Mouse (Mus musculus) liver, embryonic 16.5 days (tissue): ENCODE measurements around the gene C2cd2l. TPM values are rescaled to one million over a fixed set of nuclear protein-coding genes. Genes with fewer than 3 reads are reported as not detected.
"Not testable (repeated sequence)": the region's sequence is repeated elsewhere in the genome, so short reads cannot be mapped to it uniquely, and the experiment has no call there.

Experiments used
- ATAC-seq: fragments of 200-750 bp; cut with Nextera tagmentation; 2 replicates; pipeline ENCODE4 v1.8.0; 2017; ENCODE audit warnings: low read depth, mild to moderate bottlenecking, moderate number of reproducible peaks, moderate library complexity
- H3K27ac ChIP-seq: fragments of 300-500 bp; sonication (generic); 2 replicates; pipeline ENCODE4 v1.5.1; 2014; ENCODE audit warnings: mild to moderate bottlenecking, low read length
- H3K27me3 ChIP-seq: fragments of 300-500 bp; sonication (generic); 2 replicates; pipeline ENCODE4 v1.6.1; 2014; ENCODE audit warnings: low read depth, low read length, mixed read lengths; ENCODE audit not compliant: control insufficient read depth, insufficient read depth
- H3K36me3 ChIP-seq: fragments of 300-500 bp; sonication (generic); 2 replicates; pipeline ENCODE4 v1.6.1; 2014; ENCODE audit warnings: mild to moderate bottlenecking; ENCODE audit not compliant: control insufficient read depth, insufficient read depth
- H3K4me1 ChIP-seq: fragments of 300-500 bp; sonication (generic); 2 replicates; pipeline ENCODE4 v1.6.1; 2014; ENCODE audit warnings: low read depth, low read length, mixed read lengths; ENCODE audit not compliant: control insufficient read depth
- H3K4me2 ChIP-seq: fragments of 300-500 bp; sonication (generic); 2 replicates; pipeline ENCODE4 v1.6.1; 2014; ENCODE audit warnings: low read depth, low read length, mixed read lengths
- H3K4me3 ChIP-seq: fragments of 300-500 bp; sonication (generic); 2 replicates; pipeline ENCODE4 v1.5.1; 2014; ENCODE audit warnings: low read depth, mild to moderate bottlenecking, low read length
- H3K9ac ChIP-seq: fragments of 300-500 bp; sonication (generic); 2 replicates; pipeline ENCODE4 v1.6.1; 2014; ENCODE audit warnings: low read depth, low read length
- H3K9me3 ChIP-seq: fragments of 300-500 bp; sonication (generic); replicated peaks from 2 replicates; pipeline ENCODE4 v1.6.1; 2016; ENCODE audit warnings: low read length; ENCODE audit not compliant: control insufficient read depth
- WGBS: fragments of 180-500 bp; shearing (Covaris S2); extraction: QIAGEN DNeasy Blood & Tissue Kit; methylation state at CpG from one replicate; pipeline ENCODE4 v1.1.7; 2014; ENCODE audit not compliant: insufficient replicate concordance; 5-methylcytosine and 5-hydroxymethylcytosine counted together
- polyA plus RNA-seq: library from polyadenylated mRNA; unstranded; fragments of >200 nt; fragmentation: Nextera tagmentation; extraction: Ambion mirVana; gene quantifications from 2 replicates; pipeline ENCODE4 v1.2.1, GENCODE M21; 2015

C2cd2l gene
- polyA plus RNA-seq, 1 experiment from 2014 or later: 7.8 TPM

- H3K4me1 ChIP-seq: peaks cover 34% of the 10 kb centered on the region
- not testable (repeated sequence) for H3K9me3 ChIP-seq, H3K4me2 ChIP-seq, H3K9ac ChIP-seq, H3K36me3 ChIP-seq, H3K4me3 ChIP-seq, ATAC-seq, H3K27me3 ChIP-seq, H3K27ac ChIP-seq
- 87% methylated on average over 4 of the region's 4 CpGs for WGBS
These were observed 3.6 kb upstream of the C2cd2l start for GRCm38 (mm10) chr9:44323656-44324055.

GRCm38 (mm10) chr9:44320799-44321133 lies 681 bp upstream of the C2cd2l start:
- 29% methylated on average over 6 of the region's 6 CpGs for WGBS
- peaks cover 33% of the 10 kb centered on the region for H3K4me1 ChIP-seq
- H3K27me3 ChIP-seq: no peaks in the 10 kb centered on the region
- H3K4me2 ChIP-seq: peak overlapping the region; percentile 91
- peaks cover 11% of the 10 kb centered on the region for H3K36me3 ChIP-seq
- H3K27ac ChIP-seq: peak overlapping the region; percentile 82
- peak overlapping the region; percentile 68 for H3K9ac ChIP-seq
- peak overlapping the region; percentile 97 for H3K4me3 ChIP-seq
- no peaks in the 10 kb centered on the region for H3K9me3 ChIP-seq
- no peak for ATAC-seq

- WGBS: 3% methylated on average over 37 of the region's 37 CpGs
- no peaks in the 10 kb centered on the region for H3K9me3 ChIP-seq
- no peaks in the 10 kb centered on the region for H3K27me3 ChIP-seq
- H3K36me3 ChIP-seq: peaks cover 25% of the 10 kb centered on the region
- ATAC-seq: peak; percentile 4
- H3K27ac ChIP-seq: peak overlapping the region; percentile 87
- peak overlapping the region; percentile 98 for H3K9ac ChIP-seq
- H3K4me1 ChIP-seq: peaks cover 30% of the 10 kb centered on the region
- peak overlapping the region; percentile 97 for H3K4me3 ChIP-seq
- H3K4me2 ChIP-seq: peak overlapping the region; percentile 85
These were observed 789 bp downstream of the C2cd2l start for GRCm38 (mm10) chr9:44319105-44319886.

- no peak for ATAC-seq
- Histone ChIP-seq H3K4me3 (peak overlapping the region; percentile 97), H3K4me2 (peak overlapping the region; percentile 85), H3K27me3 (no peaks in the 10 kb centered on the region), H3K9me3 (no peaks in the 10 kb centered on the region), H3K36me3 (peaks cover 31% of the 10 kb centered on the region), H3K9ac (peak overlapping the region; percentile 98), H3K4me1 (peaks cover 30% of the 10 kb centered on the region), H3K27ac (peak overlapping the region; percentile 87)
- WGBS: 28% methylated on average over 3 of the region's 3 CpGs
These were observed 1.3 kb downstream of the C2cd2l start for GRCm38 (mm10) chr9:44318826-44319095.

GRCm38 (mm10) chr9:44318076-44318825 lies 1.8 kb downstream of the C2cd2l start:
- Histone ChIP-seq H3K4me3 (peak overlapping the region; percentile 97), H3K36me3 (peaks cover 36% of the 10 kb centered on the region), H3K27me3 (no peaks in the 10 kb centered on the region), H3K9ac (peak overlapping the region; percentile 98), H3K9me3 (no peaks in the 10 kb centered on the region), H3K27ac (peak overlapping the region; percentile 87), H3K4me1 (peaks cover 30% of the 10 kb centered on the region), H3K4me2 (peak overlapping the region; percentile 85)
- WGBS: 58% methylated on average over 5 of the region's 5 CpGs
- no peak for ATAC-seq

- Histone ChIP-seq H3K27me3 (no peaks in the 10 kb centered on the region), H3K9me3 (no peaks in the 10 kb centered on the region), H3K4me3 (peak overlapping the region; percentile 97), H3K4me2 (peak overlapping the region; percentile 85), H3K9ac (peak overlapping the region; percentile 98), H3K27ac (no peak overlapping the region), H3K36me3 (peaks cover 41% of the 10 kb centered on the region), H3K4me1 (peaks cover 30% of the 10 kb centered on the region)
- no peak for ATAC-seq
- 78% methylated on average over 4 of the region's 4 CpGs for WGBS
These were observed 2.6 kb downstream of the C2cd2l start for GRCm38 (mm10) chr9:44317452-44317851.

- Histone ChIP-seq H3K9ac (no peak overlapping the region), H3K27ac (no peak overlapping the region), H3K4me2 (no peak overlapping the region), H3K27me3 (no peaks in the 10 kb centered on the region), H3K36me3 (peaks cover 45% of the 10 kb centered on the region), H3K4me1 (peaks cover 24% of the 10 kb centered on the region), H3K9me3 (no peaks in the 10 kb centered on the region), H3K4me3 (no peak overlapping the region)
- WGBS: 96% methylated on average over 18 of the region's 18 CpGs
- no peak for ATAC-seq
These were observed 5.2 kb downstream of the C2cd2l start for GRCm38 (mm10) chr9:44314910-44315309.

- 85% methylated on average over 4 of the region's 4 CpGs for WGBS
- Histone ChIP-seq H3K9ac (no peak overlapping the region), H3K4me3 (no peak overlapping the region), H3K36me3 (peaks cover 45% of the 10 kb centered on the region), H3K27ac (no peak overlapping the region), H3K27me3 (no peaks in the 10 kb centered on the region), H3K4me2 (no peak overlapping the region), H3K4me1 (peaks cover 23% of the 10 kb centered on the region), H3K9me3 (no peaks in the 10 kb centered on the region)
- ATAC-seq: no peak
These were observed 5.9 kb downstream of the C2cd2l start for GRCm38 (mm10) chr9:44314257-44314547.

GRCm38 (mm10) chr9:44313476-44314256 lies 6.4 kb downstream of the C2cd2l start:
- H3K27me3 ChIP-seq: no peaks in the 10 kb centered on the region
- peaks cover 45% of the 10 kb centered on the region for H3K36me3 ChIP-seq
- H3K4me1 ChIP-seq: peaks cover 18% of the 10 kb centered on the region
- 82% methylated on average over 19 of the region's 19 CpGs for WGBS
- H3K4me3 ChIP-seq: no peak overlapping the region
- no peak overlapping the region for H3K27ac ChIP-seq
- H3K9ac ChIP-seq: no peak overlapping the region
- ATAC-seq: no peak
- H3K9me3 ChIP-seq: no peaks in the 10 kb centered on the region
- H3K4me2 ChIP-seq: no peak overlapping the region
